Mouse (Mus musculus) MEL (cell line): ENCODE results near the gene Eif3b. TPM values are rescaled to one million over a fixed set of nuclear protein-coding genes. Genes with fewer than 3 reads are reported as not detected.
A peak's percentile ranks its signal among the peaks of the same experiment; 100 is the strongest.

Source experiments
- DNase-seq: peaks from one replicate; pipeline ENCODE4 v3.0.0; 2011; ENCODE audit warnings: low read depth, low spot score
- H3K27ac ChIP-seq: 2 replicates; pipeline ENCODE4 v1.5.1; 2012; ENCODE audit warnings: low read depth, mild to moderate bottlenecking, control low read depth, low read length, moderate library complexity; ENCODE audit not compliant: control insufficient read depth
- H3K27me3 ChIP-seq, 2 experiments: fragments of 150-350 bp in 1 of 2; sonication (generic) in 1 of 2; 2 replicates each; pipeline ENCODE4 v1.6.1; 2012; ENCODE audit warnings: low read length in 2 of 2, mild to moderate bottlenecking in 2 of 2, improper control_type of control experiment in 1 of 2, moderate library complexity in 1 of 2; ENCODE audit not compliant: insufficient read depth in 2 of 2, control insufficient read depth in 1 of 2
- H3K36me3 ChIP-seq, 2 experiments: 2 replicates each; pipeline ENCODE4 v1.6.1; 2012 to 2014; ENCODE audit warnings: low read length in 2 of 2, improper control_type of control experiment in 1 of 2, inconsistent platforms in 1 of 2, mild to moderate bottlenecking in 1 of 2; ENCODE audit not compliant: insufficient read depth in 2 of 2, control insufficient read depth in 1 of 2
- H3K4me1 ChIP-seq, 2 experiments: fragments of 150-350 bp in 1 of 2; sonication (generic) in 1 of 2; 2 replicates each; pipeline ENCODE4 v1.6.1; 2012; ENCODE audit warnings: low read length in 2 of 2, improper control_type of control experiment in 1 of 2, mild to moderate bottlenecking in 1 of 2; ENCODE audit not compliant: insufficient read depth in 2 of 2, control insufficient read depth in 1 of 2
- H3K4me3 ChIP-seq, 2 experiments: fragments of 150-350 bp in 1 of 2; sonication (generic) in 1 of 2; 2 replicates each; pipeline ENCODE4 v1.5.1; 2012; ENCODE audit warnings: low read depth in 2 of 2, low read length in 2 of 2, mild to moderate bottlenecking in 2 of 2, moderate library complexity in 2 of 2, control low read depth in 1 of 2, improper control_type of control experiment in 1 of 2; ENCODE audit not compliant: control insufficient read depth in 1 of 2, insufficient read depth in 1 of 2
- H3K79me2 ChIP-seq: 2 replicates; pipeline ENCODE4 v1.6.1; 2012; ENCODE audit warnings: mild to moderate bottlenecking, low read length, moderate library complexity; ENCODE audit not compliant: control insufficient read depth, poor library complexity, insufficient read depth
- H3K9ac ChIP-seq: 2 replicates; pipeline ENCODE4 v1.6.1; 2012; ENCODE audit warnings: low read depth, mild to moderate bottlenecking, control low read depth, low read length, moderate library complexity; ENCODE audit not compliant: control insufficient read depth, poor library complexity, severe bottlenecking
- H3K9me3 ChIP-seq: fragments of 150-350 bp; sonication (generic); replicated peaks from 2 replicates; pipeline ENCODE4 v1.6.1; 2012; ENCODE audit warnings: mild to moderate bottlenecking, low read length, improper control_type of control experiment, moderate library complexity; ENCODE audit not compliant: insufficient read depth
- BHLHE40 ChIP-seq: IDR thresholded peaks from 2 replicates; pipeline ENCODE4 v1.6.1; 2012; ENCODE audit warnings: low read depth, mild to moderate bottlenecking, inconsistent platforms, low read length, improper control_type of control experiment, borderline replicate concordance
- CHD1 ChIP-seq: IDR thresholded peaks from 2 replicates; pipeline ENCODE4 v1.6.1; 2012; ENCODE audit warnings: low read depth, mild to moderate bottlenecking, inconsistent platforms, low read length, improper control_type of control experiment
- CTCF ChIP-seq, 3 experiments: IDR thresholded peaks in 2 of 3; conservative IDR thresholded peaks in 1 of 3; 2 replicates each; pipeline ENCODE4 v1.5.1; 2011 to 2012; ENCODE audit warnings: low read length in 3 of 3, low read depth in 2 of 3, mild to moderate bottlenecking in 2 of 3, improper control_type of control experiment in 1 of 3, inconsistent platforms in 1 of 3, mixed read lengths in 1 of 3, moderate library complexity in 1 of 3; ENCODE audit not compliant: control insufficient read depth in 1 of 3, insufficient read depth in 1 of 3, poor library complexity in 1 of 3, severe bottlenecking in 1 of 3
- E2F4 ChIP-seq: IDR thresholded peaks from 2 replicates; pipeline ENCODE4 v1.6.1; 2011; ENCODE audit warnings: low read depth, low read length, improper control_type of control experiment, borderline replicate concordance
- EP300 ChIP-seq, 2 experiments: IDR thresholded peaks; 2 replicates each; pipeline ENCODE4 v1.6.1; 2011; ENCODE audit warnings: improper control_type of control experiment in 2 of 2, low read length in 2 of 2, low read depth in 1 of 2, mild to moderate bottlenecking in 1 of 2
- ETS1 ChIP-seq: IDR thresholded peaks from 2 replicates; pipeline ENCODE4 v1.6.1; 2012; ENCODE audit warnings: low read depth, mild to moderate bottlenecking, inconsistent platforms, low read length, improper control_type of control experiment, moderate library complexity
- HCFC1 ChIP-seq: IDR thresholded peaks from 2 replicates; pipeline ENCODE4 v1.6.1; 2012; ENCODE audit warnings: low read depth, mild to moderate bottlenecking, inconsistent platforms, low read length, improper control_type of control experiment, moderate library complexity
- KAT2A ChIP-seq: conservative IDR thresholded peaks from 2 replicates; pipeline ENCODE4 v1.6.1; 2012; ENCODE audit warnings: low read depth, low read length, improper control_type of control experiment, inconsistent platforms
- MAFK ChIP-seq: IDR thresholded peaks from 2 replicates; pipeline ENCODE4 v1.6.1; 2011; ENCODE audit warnings: low read depth, mild to moderate bottlenecking, low read length, improper control_type of control experiment, borderline replicate concordance
- MAX ChIP-seq: IDR thresholded peaks from 2 replicates; pipeline ENCODE4 v1.6.1; 2011; ENCODE audit warnings: low read length, improper control_type of control experiment
- MEF2A ChIP-seq: IDR thresholded peaks from 2 replicates; pipeline ENCODE4 v1.6.1; 2014; ENCODE audit warnings: low read depth, mild to moderate bottlenecking, inconsistent platforms, low read length, improper control_type of control experiment; ENCODE audit not compliant: poor library complexity, insufficient replicate concordance, severe bottlenecking; ENCODE audit errors: extremely low read depth
- MYB ChIP-seq: IDR thresholded peaks from 2 replicates; pipeline ENCODE4 v1.6.1; 2011; ENCODE audit warnings: mild to moderate bottlenecking, low read depth, low read length, improper control_type of control experiment
- MYC ChIP-seq: IDR thresholded peaks from 2 replicates; pipeline ENCODE4 v1.6.1; 2011; ENCODE audit warnings: low read depth, mild to moderate bottlenecking, low read length, improper control_type of control experiment, moderate library complexity
- POLR2A ChIP-seq, 2 experiments: IDR thresholded peaks; 2 replicates each; pipeline ENCODE4 v1.6.1; 2011 to 2012; ENCODE audit warnings: low read length in 2 of 2, mild to moderate bottlenecking in 2 of 2, control low read depth in 1 of 2, improper control_type of control experiment in 1 of 2, low read depth in 1 of 2, moderate library complexity in 1 of 2; ENCODE audit not compliant: control insufficient read depth in 1 of 2, insufficient read depth in 1 of 2, poor library complexity in 1 of 2
- POLR2AphosphoS2 ChIP-seq: IDR thresholded peaks from 2 replicates; pipeline ENCODE4 v1.6.1; 2011; ENCODE audit warnings: low read length, improper control_type of control experiment
- POLR2AphosphoS5 ChIP-seq: IDR thresholded peaks from 2 replicates; pipeline ENCODE4 v1.6.1; 2012; ENCODE audit warnings: low read depth, borderline replicate concordance, mild to moderate bottlenecking, inconsistent platforms, low read length, moderate library complexity, mixed read lengths
- RAD21 ChIP-seq: IDR thresholded peaks from 2 replicates; pipeline ENCODE4 v1.6.1; 2011; ENCODE audit warnings: mild to moderate bottlenecking, low read depth, low read length, improper control_type of control experiment
- SIN3A ChIP-seq: IDR thresholded peaks from 2 replicates; pipeline ENCODE4 v1.6.1; 2012; ENCODE audit warnings: low read length, improper control_type of control experiment, inconsistent platforms
- SMC3 ChIP-seq: IDR thresholded peaks from 2 replicates; pipeline ENCODE4 v1.6.1; 2011; ENCODE audit warnings: low read depth, low read length, improper control_type of control experiment
- TBP ChIP-seq: IDR thresholded peaks from 2 replicates; pipeline ENCODE4 v1.8.0; 2011; ENCODE audit warnings: low read depth, low read length, improper control_type of control experiment
- TCF12 ChIP-seq: IDR thresholded peaks from 2 replicates; pipeline ENCODE4 v1.6.1; 2014; ENCODE audit warnings: low read depth, mild to moderate bottlenecking, inconsistent platforms, low read length, improper control_type of control experiment, moderate library complexity
- USF2 ChIP-seq, 2 experiments: IDR thresholded peaks; 2 replicates each; pipeline ENCODE4 v1.6.1; 2011 to 2012; ENCODE audit warnings: improper control_type of control experiment in 2 of 2, low read length in 2 of 2, borderline replicate concordance in 1 of 2, inconsistent platforms in 1 of 2, low read depth in 1 of 2, mild to moderate bottlenecking in 1 of 2; ENCODE audit not compliant: insufficient read depth in 1 of 2
- ZC3H11A ChIP-seq: IDR thresholded peaks from 2 replicates; pipeline ENCODE4 v1.6.1; 2012; ENCODE audit warnings: low read depth, mild to moderate bottlenecking, inconsistent platforms, low read length, improper control_type of control experiment
- ZKSCAN1 ChIP-seq: IDR thresholded peaks from 2 replicates; pipeline ENCODE4 v1.6.1; 2012; ENCODE audit warnings: low read depth, mild to moderate bottlenecking, inconsistent platforms, low read length, improper control_type of control experiment, moderate library complexity
- ZMIZ1 ChIP-seq: IDR thresholded peaks from 2 replicates; pipeline ENCODE4 v1.6.1; 2012; ENCODE audit warnings: low read depth, mild to moderate bottlenecking, inconsistent platforms, low read length, improper control_type of control experiment, moderate library complexity
- polyA plus RNA-seq, 2 experiments: library from polyadenylated mRNA; stranded (reverse) in 1 of 2; unstranded in 1 of 2; fragments of >175 nt in 1 of 2; fragments of >200 nt in 1 of 2; gene quantifications; 2 replicates each; pipeline versions ENCODE4 v1.2.1 to v1.2.4; 2012; ENCODE audit warnings: low replicate concordance in 2 of 2, low read depth in 1 of 2; ENCODE audit not compliant: insufficient read length in 2 of 2, insufficient read depth in 1 of 2, missing spikeins in 1 of 2
- total RNA-seq: library from RNA; depleted of rRNA; stranded (reverse); fragments of 300-350 nt; gene quantifications from 2 replicates; pipeline ENCODE4 v1.2.3, GENCODE M21; 2012

Gene Eif3b
- total and polyA plus RNA-seq, 3 experiments = 303 to 580 (median 376) TPM

DNA sequence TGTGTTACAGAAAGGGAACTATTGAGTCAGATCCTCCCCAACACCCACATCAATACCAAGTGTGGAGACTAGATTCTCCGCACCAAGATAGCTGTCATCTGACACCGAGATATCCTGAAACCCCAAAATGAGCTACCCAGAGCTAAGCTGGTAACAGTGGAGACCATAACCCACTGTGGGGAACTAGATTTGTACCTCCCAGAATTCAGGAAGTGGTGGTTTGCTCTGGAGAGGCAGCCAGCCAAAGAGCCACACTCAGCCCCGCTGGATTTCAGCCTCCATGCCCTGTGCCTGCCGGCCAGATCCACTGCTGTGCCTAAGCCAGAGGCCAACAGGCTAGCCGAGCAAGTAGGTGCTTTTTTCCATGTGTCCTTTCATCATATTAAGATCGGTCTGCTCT, 39.8 kb upstream of the Eif3b start (continued):
- TF ChIP-seq BHLHE40 (no peak), EP300 (IDR thresholded peaks at IDR 0.05; ENCODE audit: low read depth in 1 of 2, low read length in 2 of 2) (peak; percentile 68 to 74), E2F4 (no peak), ETS1 (peak; percentile 48; the same call in 1 of the 2 replicates), CTCF (IDR thresholded peaks at IDR 0.05 in 2 of 3, conservative IDR thresholded peaks at IDR 0.05 in 1 of 3; ENCODE audit: control insufficient read depth in 1 of 3, insufficient read depth in 1 of 3, low read depth in 2 of 3, low read length in 3 of 3, poor library complexity in 1 of 3, severe bottlenecking in 1 of 3) (no peak), HCFC1 (no peak), ZMIZ1 (no peak), MAFK (no peak), TBP (peak; percentile 80), RAD21 (no peak), ZKSCAN1 (no peak), SIN3A (no peak), MEF2A (no peak), ZC3H11A (no peak), MAX (no peak), POLR2AphosphoS5 (no peak), POLR2AphosphoS2 (no peak), MYB (no peak), CHD1 (no peak), POLR2A (IDR thresholded peaks at IDR 0.05; ENCODE audit: control insufficient read depth in 1 of 2, insufficient read depth in 1 of 2, low read depth in 1 of 2, low read length in 2 of 2, poor library complexity in 1 of 2) (no peak)

DNA sequence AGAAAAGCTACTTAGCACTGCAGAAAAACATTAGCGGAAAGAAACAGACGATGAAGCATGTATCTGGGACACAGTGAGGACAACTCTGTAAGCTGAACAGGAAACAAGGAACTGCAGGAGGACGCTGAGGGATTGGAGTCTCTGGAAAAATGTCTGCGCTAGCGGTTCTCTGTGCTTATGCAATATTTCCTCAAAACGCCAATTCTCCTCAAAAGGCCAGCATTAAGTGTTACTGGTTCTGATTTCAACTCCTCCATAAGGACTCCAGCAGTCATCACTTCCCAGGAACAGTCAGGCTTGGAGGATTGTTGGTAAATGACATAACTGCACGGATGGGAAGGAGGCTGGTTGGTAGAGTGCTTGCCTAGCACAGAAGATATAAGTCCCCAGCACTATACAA, 38.0 kb upstream of the Eif3b start:
- TF ChIP-seq MAFK (no peak), ZKSCAN1 (no peak), TCF12 (no peak), RAD21 (no peak), MYC (no peak), KAT2A (no peak), E2F4 (no peak), POLR2A (IDR thresholded peaks at IDR 0.05; ENCODE audit: control insufficient read depth in 1 of 2, insufficient read depth in 1 of 2, low read depth in 1 of 2, low read length in 2 of 2, poor library complexity in 1 of 2) (no peak), USF2 (IDR thresholded peaks at IDR 0.05; ENCODE audit: borderline replicate concordance in 1 of 2, insufficient read depth in 1 of 2, low read depth in 1 of 2, low read length in 2 of 2) (no peak), SMC3 (no peak)
- TF ChIP-seq, all 39 proteins: peak for 0
- Histone ChIP-seq H3K79me2 (peaks cover 9% of the 10 kb centered on the region), H3K4me3 (no peak overlapping the region), H3K36me3 (peaks cover 0 to 16% of the 10 kb centered on the region in 2 experiments; a peak in 2 of 4 replicates), H3K9me3 (no peaks in the 10 kb centered on the region), H3K27me3 (no peaks in the 10 kb centered on the region), H3K27ac (no peak overlapping the region), H3K4me1 (peaks cover 0 to 20% of the 10 kb centered on the region in 2 experiments; a peak in 3 of 4 replicates), H3K9ac (no peak overlapping the region)
- no peak for DNase-seq
